In the genomic region with DNA sequence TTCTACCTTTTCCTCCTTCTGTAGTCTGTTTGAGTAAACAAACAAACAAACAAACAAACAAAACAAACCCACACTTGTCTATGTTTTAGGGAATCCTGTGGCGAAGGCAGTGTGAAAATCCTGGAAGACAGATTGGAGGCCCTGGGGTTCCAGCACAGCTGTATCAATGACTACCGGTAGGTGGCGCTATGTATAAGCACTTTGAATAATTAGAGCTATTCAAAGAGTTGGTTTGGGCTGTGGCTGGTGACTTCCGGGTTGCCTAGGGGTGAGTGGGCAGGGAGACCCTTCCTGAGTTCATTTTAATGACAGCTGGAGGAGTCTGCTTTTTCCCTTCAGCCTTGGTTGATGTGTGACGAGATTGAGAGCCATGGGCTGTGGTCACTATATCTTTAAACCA, we compare ENCODE assay signal across 7 mouse cellular contexts. TPM values are rescaled to one million over a fixed set of nuclear protein-coding genes. Genes with fewer than 3 reads are reported as not detected.
DNase-seq lines count a peak whose midpoint lies in the region; ATAC-seq and TF ChIP-seq lines count a peak whose summit lies in the region.

No protein-coding gene starts in this region.

- in situ Hi-C loops in CH12.LX (cut with MboI; ENCODE audit: low pct_ligation_motif_present, low pct_unique_long_range_greater_than_20kb, low sequenced_read_pairs): no loop called here

- intact Hi-C loops in left cerebral cortex, postnatal 4 days (cut with DNase I): no loop called here

- dilution Hi-C loops in CH12.LX (cut with MboI; ENCODE audit: extremely low pct_ligation_motif_present, extremely low pct_unique_long_range_greater_than_20kb, low sequenced_read_pairs): no loop called here

- no peak for TF ChIP-seq EP300 in CH12.LX (IDR thresholded peaks at IDR 0.05; ENCODE audit: low read length)

- DNase-seq in kidney, adult 2 months: peak; percentile 37
- peak; percentile 59 for DNase-seq in CH12.LX (ENCODE audit: extremely low read depth)
- peak; percentile 39 for DNase-seq in adrenal gland, postnatal 25 days
- DNase-seq in embryo, embryonic 11 days: peak; percentile 74
- peak; percentile 39 for DNase-seq in left cerebral cortex, postnatal 4 days
- peak; percentile 33 for DNase-seq in right cerebral cortex, postnatal 14 days

- no peak overlapping the region for H3K9ac ChIP-seq in kidney, embryonic 15.5 days
- no peak overlapping the region for H3K9ac ChIP-seq in CH12.LX (ENCODE audit: insufficient read depth, low read depth)

- 43% methylated on average over 5 of the region's 5 CpGs for WGBS in kidney, adult 2 months
- 47% methylated on average over 5 of the region's 5 CpGs for WGBS in kidney, embryonic 15.5 days

- ATAC-seq in kidney, embryonic 15.5 days (replicated peaks; ENCODE audit: low FRiP score): no peak

- H3K27me3 ChIP-seq in kidney, adult 2 months (replicated peaks; ENCODE audit: control insufficient read depth, insufficient read depth, low read length): no peaks in the 10 kb centered on the region
- H3K27me3 ChIP-seq in kidney, embryonic 15.5 days: no peaks in the 10 kb centered on the region
- H3K27me3 ChIP-seq in CH12.LX (replicated peaks): no peaks in the 10 kb centered on the region

- no peaks in the 10 kb centered on the region for H3K36me3 ChIP-seq in kidney, adult 2 months (ENCODE audit: control insufficient read depth, insufficient read depth, low read length)
- no peaks in the 10 kb centered on the region for H3K36me3 ChIP-seq in kidney, embryonic 15.5 days
- H3K36me3 ChIP-seq in CH12.LX (replicated peaks in 1 of 2; ENCODE audit: control insufficient read depth in 1 of 2, insufficient read depth in 1 of 2, low read length in 1 of 2): peaks cover 0 to 4% of the 10 kb centered on the region in 2 experiments

- TF ChIP-seq POLR2A in kidney, adult 2 months (IDR thresholded peaks at IDR 0.05; ENCODE audit: low read depth, low read length): no peak
- TF ChIP-seq POLR2A in CH12.LX (IDR thresholded peaks at IDR 0.05; ENCODE audit: low read depth, low read length): no peak

- no peaks in the 10 kb centered on the region for H3K79me2 ChIP-seq in CH12.LX (replicated peaks; ENCODE audit: control insufficient read depth, extremely low read depth, insufficient read depth, poor library complexity, severe bottlenecking)

- H3K27ac ChIP-seq in kidney, adult 2 months (ENCODE audit: insufficient read depth, low read depth, low read length): no peak overlapping the region
- no peak overlapping the region for H3K27ac ChIP-seq in kidney, embryonic 15.5 days
- H3K27ac ChIP-seq in CH12.LX (ENCODE audit: insufficient read depth, low read depth): no peak overlapping the region

- peak; percentile 55 for TF ChIP-seq CTCF in kidney, adult 2 months (conservative IDR thresholded peaks at IDR 0.05; ENCODE audit: insufficient read depth, insufficient read length, low read depth, low read length)
- peak; percentile 72 to 83 for TF ChIP-seq CTCF in CH12.LX (conservative IDR thresholded peaks at IDR 0.05 in 1 of 2, IDR thresholded peaks at IDR 0.05 in 1 of 2; ENCODE audit: low read depth in 2 of 2, low read length in 2 of 2)

- no peak overlapping the region for H3K4me2 ChIP-seq in kidney, embryonic 15.5 days
- H3K4me2 ChIP-seq in CH12.LX (ENCODE audit: insufficient read depth, low read depth, poor library complexity, severe bottlenecking): no peak overlapping the region

- no peak overlapping the region for H3K4me3 ChIP-seq in kidney, adult 2 months (ENCODE audit: insufficient read depth, low read depth, low read length)
- no peak overlapping the region for H3K4me3 ChIP-seq in kidney, embryonic 15.5 days (replicated peaks)
- H3K4me3 ChIP-seq in CH12.LX (replicated peaks in 1 of 3; ENCODE audit: low read depth in 2 of 3, low read length in 2 of 3, poor library complexity in 1 of 3): no peak overlapping the region

- TF ChIP-seq RAD21 in CH12.LX (IDR thresholded peaks at IDR 0.05; ENCODE audit: low read depth, low read length): peak; percentile 48

- no peaks in the 10 kb centered on the region for H3K9me3 ChIP-seq in kidney, embryonic 15.5 days (replicated peaks)
- no peaks in the 10 kb centered on the region for H3K9me3 ChIP-seq in CH12.LX (replicated peaks; ENCODE audit: low read length)

- no peaks in the 10 kb centered on the region for H3K4me1 ChIP-seq in kidney, adult 2 months (ENCODE audit: control insufficient read depth, insufficient read depth, low read length)
- H3K4me1 ChIP-seq in kidney, embryonic 15.5 days: no peaks in the 10 kb centered on the region
- H3K4me1 ChIP-seq in CH12.LX (ENCODE audit: control insufficient read depth in 1 of 2, insufficient read depth in 2 of 2): peaks cover 0 to 15% of the 10 kb centered on the region in 2 experiments; a peak in 2 of 4 replicates

TF ChIP-seq in CH12.LX, 34 proteins besides CTCF, POLR2A, EP300 and RAD21:
- peak; percentile 31 for TF ChIP-seq SMC3 (IDR thresholded peaks at IDR 0.05; ENCODE audit: low read depth, low read length)
- TF ChIP-seq SIN3A (IDR thresholded peaks at IDR 0.05; ENCODE audit: low read length): no peak
- TF ChIP-seq ELF1 (IDR thresholded peaks at IDR 0.05; ENCODE audit: low read depth, low read length): peak; percentile 83

RNA-seq across cellular contexts. Expression of a gene that starts 15.9 kb away (rescaled TPM):
- 28.0 and 32.5 TPM in 2 replicates for polyA plus RNA-seq in kidney, adult 2 months (2012; rRNA removed)
- polyA plus RNA-seq in kidney, embryonic 15.5 days (2015; fragmentation: Nextera tagmentation; extraction: Ambion mirVana): 54.8 and 56.7 TPM in 2 replicates
- total RNA-seq in CH12.LX (2012; rRNA removed) (20.5 and 20.9 TPM in 2 replicates), CH12.LX (2014; rRNA removed) (45.3 and 48.4 TPM in 2 replicates)
- polyA plus RNA-seq in CH12.LX (2012; ENCODE audit: insufficient read length, low read depth): 28.1 and 28.4 TPM in 2 replicates
- total RNA-seq in adrenal gland, postnatal 25 days (2021): 68.2 and 76.8 TPM in 2 replicates
- total RNA-seq in left cerebral cortex, postnatal 4 days (2021): 10 to 100 TPM; 82.4 to 85.1 TPM

RNA-seq across cellular contexts. Expression of a gene that starts 18.7 kb away (rescaled TPM):
- polyA plus RNA-seq in kidney, adult 2 months (2012; rRNA removed): 10.7 and 11.5 TPM in 2 replicates
- polyA plus RNA-seq in kidney, embryonic 15.5 days (2015; fragmentation: Nextera tagmentation; extraction: Ambion mirVana): 0.55 TPM in 1 of 2 replicates, not detected in the other
- total RNA-seq in CH12.LX (2012; rRNA removed) (1.9 and 3.3 TPM in 2 replicates), CH12.LX (2014; rRNA removed) (4.7 and 4.8 TPM in 2 replicates)
- polyA plus RNA-seq in CH12.LX (2012; ENCODE audit: insufficient read length, low read depth): 8.9 and 9.9 TPM in 2 replicates
- 1.3 and 1.8 TPM in 2 replicates for total RNA-seq in adrenal gland, postnatal 25 days (2021)
- not detected for total RNA-seq in left cerebral cortex, postnatal 4 days (2021)

RNA-seq across cellular contexts. Expression of a gene that starts 31.0 kb away (rescaled TPM):
- polyA plus RNA-seq in kidney, adult 2 months (2012; rRNA removed): 6.1 and 7.9 TPM in 2 replicates
- 30.2 and 33.8 TPM in 2 replicates for polyA plus RNA-seq in kidney, embryonic 15.5 days (2015; fragmentation: Nextera tagmentation; extraction: Ambion mirVana)
- total RNA-seq in CH12.LX (2012; rRNA removed) (2.9 and 3.3 TPM in 2 replicates), CH12.LX (2014; rRNA removed) (1.5 and 1.7 TPM in 2 replicates)
- 0.87 and 0.93 TPM in 2 replicates for polyA plus RNA-seq in CH12.LX (2012; ENCODE audit: insufficient read length, low read depth)
- 10.8 and 16.5 TPM in 2 replicates for total RNA-seq in adrenal gland, postnatal 25 days (2021)
- total RNA-seq in left cerebral cortex, postnatal 4 days (2021): 1 to 10 TPM; 1.5 to 1.6 TPM
